Mouse (Mus musculus) thymus, postnatal 14 days (tissue): ENCODE data around the gene Wscd2.

Experiments
- DNase-seq: peaks from one replicate; pipeline ENCODE4 v3.0.0; 2021

The Wscd2 gene

DNA sequence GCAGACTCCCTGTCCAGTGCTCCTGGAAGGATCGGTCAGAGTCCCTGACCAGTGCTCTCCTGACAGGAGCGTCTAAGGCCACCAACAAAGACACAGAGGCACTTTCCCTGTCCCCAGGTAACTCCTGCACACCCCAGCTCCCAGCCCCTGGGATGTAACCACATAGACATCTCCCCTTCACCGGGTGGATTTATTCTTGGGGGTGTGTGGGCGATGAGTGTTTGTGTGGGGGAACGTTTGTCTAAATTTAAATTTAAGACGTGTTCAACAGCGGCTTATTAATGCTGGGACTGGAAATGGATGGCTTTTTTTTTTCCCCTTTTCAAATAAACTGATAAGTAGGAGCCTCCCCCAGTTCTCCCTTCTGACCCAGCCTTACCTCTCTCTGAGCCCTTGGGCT lies 49.7 kb downstream of the Wscd2 start:
- DNase-seq, result no peak

DNA sequence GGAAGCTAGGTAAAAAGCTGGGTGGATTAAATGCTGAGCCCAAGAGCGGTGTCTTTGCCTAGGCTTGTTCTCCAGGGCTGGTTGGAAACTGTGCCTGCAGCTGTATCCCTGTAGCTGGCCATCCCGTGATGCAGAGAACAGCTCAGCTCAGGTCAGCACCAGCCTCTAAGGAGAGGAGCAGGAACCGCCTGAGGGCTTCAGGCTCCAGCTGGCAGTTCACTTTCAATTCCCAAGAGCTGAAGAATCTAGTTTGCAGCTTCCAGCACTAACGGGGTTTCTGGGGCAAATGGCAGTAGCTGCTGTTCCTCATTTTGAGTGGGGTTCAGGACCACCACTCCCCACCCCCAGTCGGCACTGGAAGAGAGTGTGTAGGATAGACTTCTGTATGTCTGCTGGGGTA lies 51.1 kb downstream of the Wscd2 start:
- DNase-seq, result no peak

DNA sequence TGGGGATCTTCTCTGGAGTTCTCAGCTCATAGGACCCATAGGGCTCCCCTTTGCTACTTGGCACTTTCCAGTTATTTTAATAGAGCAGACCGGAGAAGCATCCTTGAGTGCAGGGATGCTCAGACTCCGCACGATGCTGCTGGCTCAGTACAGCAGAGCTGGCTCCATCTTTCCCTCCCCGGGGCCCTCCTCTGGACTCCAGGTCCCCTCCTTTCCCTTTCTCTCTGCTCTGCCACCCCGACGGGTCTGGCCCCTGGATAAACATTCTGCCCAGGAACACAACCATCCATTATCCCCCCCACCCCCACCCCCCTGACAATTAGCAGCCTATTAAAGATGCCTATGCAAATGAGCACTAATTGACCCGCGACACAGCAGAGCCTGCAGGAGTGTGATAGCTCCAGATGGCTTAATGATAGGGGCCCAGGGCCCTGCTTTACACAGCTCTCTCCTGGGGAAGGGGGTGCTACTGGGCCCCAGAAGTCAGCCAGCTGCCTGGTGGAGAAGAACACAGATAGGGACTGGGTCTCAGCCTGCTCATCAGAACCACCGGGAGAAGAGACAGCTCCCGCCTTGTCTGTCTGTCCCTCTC lies 52.8 kb downstream of the Wscd2 start:
- DNase-seq, result no peak

DNA sequence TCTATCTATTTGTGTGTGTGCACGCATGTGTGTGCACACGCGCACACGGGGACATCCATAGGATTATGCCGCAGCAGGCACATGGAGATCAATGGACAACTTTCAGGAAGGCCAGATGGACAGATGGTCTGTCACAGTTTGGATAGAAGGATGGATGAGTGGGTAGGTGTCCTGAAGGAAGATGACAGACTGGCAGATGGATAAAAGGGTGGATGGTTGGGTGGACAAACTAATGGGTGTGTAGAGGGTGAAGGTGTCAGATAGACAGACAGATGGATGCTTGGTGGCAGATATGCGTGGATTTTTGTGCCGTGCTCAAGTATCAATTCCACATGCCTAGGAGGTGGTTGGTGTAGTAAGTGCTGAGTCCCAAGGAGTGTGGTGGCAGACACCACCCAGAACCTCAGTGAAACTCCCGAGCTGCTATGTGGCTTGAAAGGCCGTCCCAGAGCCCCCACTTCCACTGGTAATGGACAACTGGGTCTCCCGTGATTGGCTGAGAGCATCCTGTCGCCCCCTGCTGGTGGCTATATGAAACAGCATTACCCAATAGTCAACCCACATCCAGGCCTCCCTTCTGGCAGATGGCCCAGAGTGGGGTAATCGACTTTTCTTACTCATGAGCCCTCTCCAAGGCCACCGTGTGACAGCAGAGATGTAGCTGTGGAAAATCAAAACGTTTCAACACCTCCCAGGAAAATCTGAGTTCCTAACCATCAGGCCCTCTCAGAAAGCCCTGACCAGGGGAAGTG lies 58.0 kb downstream of the Wscd2 start:
- DNase-seq, result peak; percentile 13

DNA sequence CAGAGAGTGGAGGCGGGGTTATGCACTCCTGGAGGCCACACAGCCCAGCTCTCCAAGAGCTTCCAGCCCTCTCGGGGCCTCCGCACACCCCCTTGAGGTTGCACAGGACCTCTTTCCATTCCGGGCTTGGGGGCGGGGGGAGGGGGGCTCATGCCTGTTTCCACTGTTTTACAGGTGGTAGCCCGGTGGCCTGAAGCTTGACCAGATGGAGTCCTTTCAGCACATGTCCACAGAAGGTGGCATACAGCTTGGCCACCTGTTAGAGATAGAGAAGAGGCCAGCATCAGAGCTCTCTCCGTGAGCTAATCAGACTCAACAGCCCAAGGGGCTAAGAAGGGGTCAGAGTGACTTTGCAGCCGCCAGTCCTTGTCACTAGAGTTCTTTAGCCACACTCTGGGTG lies 60.1 kb downstream of the Wscd2 start:
- no peak for DNase-seq

DNA sequence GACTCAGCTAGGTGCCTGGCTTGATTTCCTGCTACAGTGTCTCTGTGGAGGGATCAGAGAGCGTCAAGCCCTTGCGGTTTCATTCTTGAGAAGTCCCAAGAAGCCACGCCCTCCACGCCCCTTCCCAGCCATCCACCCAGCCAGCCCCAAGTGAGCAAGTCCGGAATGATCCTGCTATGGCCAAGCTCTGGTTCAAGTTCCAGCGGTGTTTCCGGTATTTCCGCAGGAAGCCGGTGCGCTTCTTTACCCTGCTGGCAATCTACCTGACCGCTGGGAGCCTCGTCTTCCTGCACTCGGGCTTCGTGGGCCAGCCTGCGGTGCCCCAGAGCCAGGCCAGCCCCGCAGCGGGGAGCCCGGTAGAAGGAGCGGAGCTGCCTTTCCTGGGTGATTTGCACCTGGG lies 60.6 kb downstream of the Wscd2 start:
- no peak for DNase-seq

DNA sequence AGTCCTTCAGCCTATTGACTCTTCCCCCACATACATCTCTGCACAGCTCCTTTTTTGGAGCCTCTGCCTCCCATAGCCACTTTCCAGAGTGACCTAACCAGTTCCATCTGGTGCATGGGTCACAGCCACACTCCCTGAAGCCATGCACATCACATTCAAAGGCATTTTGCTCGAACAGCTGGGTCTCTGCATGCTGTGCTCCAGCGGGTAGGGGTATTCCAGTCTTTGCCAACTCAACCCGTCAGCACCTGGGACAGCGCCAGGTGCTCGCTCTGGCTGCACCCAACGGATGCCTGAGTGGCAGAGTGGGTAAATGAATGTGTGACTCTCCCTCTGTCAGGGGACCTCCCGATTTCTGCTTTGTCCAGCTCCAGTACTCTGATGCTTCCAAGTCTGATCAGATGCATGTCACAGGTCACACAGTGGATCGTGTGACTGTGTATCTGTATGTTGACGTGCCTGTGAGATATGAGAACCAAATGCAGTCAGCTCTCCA lies 63.3 kb downstream of the Wscd2 start:
- no peak for DNase-seq

DNA sequence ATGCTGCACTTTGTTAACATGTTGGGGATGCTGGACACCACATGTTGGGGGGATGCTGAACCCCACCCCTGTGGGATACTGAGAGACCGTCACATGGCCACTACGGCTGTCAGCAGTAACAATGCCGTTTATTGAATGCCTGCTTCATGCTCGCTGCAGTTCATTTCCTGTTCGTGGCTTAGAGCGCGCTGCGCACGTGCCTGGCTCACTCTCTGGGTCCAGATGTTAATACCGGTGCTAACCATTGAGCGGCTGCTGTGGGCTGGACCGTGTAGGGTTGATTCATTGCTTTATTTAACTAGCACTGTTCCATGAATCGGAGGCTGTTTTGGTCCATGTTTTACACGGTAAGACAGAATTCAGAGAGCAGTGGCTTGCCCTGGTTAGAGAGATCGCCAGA lies 64.0 kb downstream of the Wscd2 start:
- DNase-seq, result no peak

DNA sequence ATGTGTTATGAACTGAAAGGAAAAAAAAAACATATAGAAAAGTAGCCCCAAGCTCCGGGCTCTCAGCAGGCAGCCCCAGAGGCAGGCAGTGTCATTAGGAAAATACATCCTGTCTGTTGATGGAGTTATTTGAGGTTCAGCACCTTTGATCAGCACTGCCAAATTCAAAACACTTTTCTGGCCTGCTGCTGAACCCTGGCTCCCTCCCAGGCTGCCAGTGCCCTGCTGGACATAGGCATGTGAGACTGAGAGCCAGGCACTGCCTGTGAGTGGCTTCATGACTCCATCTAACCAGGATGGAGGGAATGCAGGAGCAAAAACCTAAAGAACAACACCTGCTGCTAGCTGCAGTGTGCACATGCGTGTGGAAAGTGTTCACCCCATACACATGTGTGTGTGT lies 64.4 kb downstream of the Wscd2 start:
- DNase-seq, result no peak

DNA sequence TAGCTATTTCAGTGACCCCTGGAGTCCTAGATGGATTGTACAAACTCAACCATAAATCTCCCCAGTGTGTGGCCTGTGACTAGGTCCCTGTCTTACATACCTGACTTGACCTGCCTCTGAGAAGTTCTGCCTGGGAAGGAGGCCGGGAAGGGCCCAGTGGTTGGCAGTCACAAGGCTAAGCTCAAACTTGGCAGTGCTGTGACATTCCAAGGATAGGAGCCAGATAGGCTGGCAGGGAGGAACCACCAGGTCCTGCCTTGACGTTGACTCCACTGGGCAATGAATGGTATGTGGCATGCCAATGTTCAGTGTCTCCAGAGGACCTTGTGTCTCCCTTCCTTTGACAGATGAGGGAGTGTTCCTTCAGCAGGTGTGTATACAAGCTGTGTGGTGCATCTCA lies 65.6 kb downstream of the Wscd2 start:
- no peak for DNase-seq

DNA sequence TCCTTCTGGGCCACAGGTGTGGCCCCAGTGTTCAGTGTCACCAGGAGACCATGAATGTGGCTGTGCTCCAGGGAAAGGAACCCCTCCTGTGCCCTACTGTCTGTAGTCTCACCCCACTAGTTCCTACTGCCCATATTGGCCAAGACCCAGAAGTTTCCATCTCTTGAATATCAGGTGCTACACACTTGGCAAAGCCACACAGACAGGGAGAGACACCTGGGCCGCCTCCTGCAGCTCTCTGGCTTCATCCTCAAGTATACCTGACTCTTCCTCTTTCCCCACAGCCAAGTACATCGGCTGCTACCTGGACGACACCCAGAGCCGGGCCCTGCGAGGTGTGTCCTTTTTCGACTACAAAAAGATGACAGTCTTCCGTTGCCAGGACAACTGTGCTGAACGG lies 67.9 kb downstream of the Wscd2 start:
- no peak for DNase-seq

DNA sequence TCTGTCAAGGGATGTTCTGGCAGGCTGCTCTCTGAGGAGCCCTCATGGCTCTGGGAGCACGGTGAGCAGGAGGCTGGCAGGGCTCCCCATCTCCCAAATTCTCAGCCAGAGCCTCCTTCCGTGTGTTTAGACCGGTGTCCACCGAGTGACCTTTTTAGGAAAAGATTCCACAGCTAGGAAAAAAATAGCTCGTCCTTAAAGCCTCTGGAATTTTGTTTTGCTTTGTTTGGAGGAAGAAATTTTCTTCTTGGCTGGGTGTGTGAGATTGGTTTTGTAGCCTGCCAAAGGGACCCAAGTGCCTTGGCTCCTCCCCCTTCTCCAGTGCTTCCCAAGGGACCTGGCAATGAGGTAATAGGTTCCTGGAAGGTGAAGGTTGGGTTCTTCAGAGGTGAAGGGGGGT lies 69.5 kb downstream of the Wscd2 start:
- no peak for DNase-seq

DNA sequence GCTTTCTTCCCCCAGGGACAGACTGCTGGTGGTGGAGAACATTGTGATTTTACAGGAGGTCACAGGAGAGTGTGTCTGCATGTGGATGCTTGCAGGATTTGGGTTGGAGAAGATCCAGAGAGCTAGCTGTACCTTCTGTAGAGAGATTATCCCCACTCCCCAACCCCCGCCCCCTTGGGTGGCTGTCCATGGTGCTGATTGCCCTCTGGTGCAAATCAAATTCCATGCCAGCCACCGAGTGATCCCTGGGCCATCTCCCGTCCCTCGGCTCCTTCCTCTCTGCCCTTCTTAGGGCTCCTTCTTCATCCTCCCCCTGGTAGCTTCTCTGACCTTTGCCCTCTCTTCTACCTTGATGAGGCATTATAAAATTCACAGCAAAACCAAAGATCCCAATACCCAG lies 74.3 kb downstream of the Wscd2 start:
- DNase-seq, result no peak

DNA sequence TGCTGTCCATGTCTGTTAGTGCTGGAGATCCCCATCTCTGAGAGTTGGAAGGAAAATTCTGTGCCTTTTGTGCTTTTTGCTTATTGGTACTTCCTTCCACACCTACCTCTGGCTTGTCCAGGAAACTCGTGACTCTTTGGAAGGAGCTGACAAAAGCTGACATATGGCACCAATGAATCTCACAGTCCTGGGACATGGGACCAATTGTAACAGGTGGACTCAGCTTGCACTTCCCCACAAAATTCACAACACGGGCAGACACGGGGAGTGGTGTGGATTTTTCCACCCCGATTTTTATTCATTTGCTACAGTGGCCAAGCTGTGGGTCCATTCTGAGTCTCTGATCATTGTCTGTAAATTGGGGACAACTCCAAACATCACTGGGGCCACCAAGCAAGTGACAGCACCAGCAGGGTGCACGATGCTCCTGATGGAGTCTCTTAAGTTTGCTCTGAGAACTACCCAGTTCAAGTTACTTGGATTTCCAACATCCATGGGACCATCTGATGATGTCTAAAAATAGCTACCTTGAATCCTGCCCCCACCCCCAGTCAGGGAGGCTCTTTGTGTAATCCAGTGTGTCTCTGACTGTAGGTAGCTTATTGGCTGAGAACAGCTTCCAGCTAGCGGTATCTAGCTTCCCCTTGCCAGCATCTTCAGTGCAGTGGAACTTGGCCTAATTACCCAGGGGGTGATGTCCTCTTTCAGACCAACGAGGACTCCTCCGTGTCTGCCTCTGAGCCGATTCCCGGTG lies 75.1 kb downstream of the Wscd2 start:
- DNase-seq, result no peak

DNA sequence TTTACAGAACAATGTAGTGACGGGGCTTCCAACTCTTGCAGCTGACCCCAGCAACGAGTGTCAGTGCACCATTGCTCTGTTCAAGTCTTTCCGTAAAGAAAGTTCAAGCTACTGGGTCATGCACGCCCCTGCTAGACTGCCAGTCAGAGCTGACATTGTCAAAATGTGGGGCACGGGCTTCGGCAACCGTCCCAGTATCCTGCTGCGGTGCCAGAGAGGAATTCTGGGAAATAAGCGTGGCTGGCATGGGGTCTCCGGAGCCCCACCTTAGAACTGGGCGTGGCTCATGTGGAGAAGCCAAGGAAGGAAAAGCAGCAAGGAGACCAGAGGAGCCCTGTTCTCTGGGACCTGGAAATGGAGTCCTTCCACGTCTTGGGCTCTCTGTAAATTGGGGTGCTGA lies 75.7 kb downstream of the Wscd2 start:
- DNase-seq, result no peak

DNA sequence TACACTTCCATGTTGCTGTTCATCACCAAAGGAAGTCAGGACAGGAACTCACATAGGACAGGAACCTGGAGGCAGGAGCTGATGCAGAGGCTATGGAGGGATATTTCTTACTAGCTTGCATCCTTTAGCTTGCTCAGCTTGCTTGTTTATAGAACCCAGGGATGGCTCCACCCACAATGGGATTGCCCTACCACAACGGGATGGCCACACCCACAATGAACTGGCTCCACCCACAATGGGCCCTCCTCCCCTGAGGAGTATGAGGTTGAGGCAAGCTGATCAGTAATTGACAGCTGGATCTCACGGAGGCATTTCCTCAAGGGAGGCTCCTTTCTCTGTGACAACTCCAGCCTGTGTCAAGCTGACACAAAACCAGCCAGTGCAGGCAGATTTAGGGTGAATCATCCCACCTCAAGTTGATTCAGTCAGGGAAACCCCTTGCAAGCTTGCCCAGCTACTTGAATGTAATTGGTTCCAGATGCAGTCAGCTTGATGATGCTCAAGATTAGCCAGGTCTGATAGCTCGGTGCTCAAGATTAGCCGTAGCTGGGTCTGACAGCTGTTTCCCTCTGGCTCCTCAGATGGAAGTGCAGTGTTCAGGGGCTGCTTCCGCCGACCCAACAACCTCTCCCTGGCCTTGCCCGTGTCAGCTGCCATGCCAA lies 80.1 kb downstream of the Wscd2 start:
- no peak for DNase-seq

DNA sequence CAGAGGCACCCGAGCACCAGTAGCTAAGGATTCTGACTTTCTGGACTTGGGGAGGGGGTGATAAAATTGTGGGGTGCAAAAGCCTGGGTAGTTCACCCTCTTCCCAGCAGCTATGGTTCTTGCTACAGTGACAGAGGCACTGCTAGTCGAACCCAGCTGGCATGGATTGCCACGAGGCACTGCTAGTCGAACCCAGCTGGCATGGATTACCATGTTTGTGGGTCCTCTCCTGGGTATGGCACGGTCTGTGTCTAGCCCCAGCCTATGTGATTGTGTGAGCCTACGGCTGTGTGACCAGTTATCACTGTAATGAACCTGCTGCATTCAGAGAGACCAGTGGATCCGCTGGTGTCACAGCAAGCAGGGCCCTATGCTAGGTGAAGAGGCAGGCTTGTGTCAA lies 87.4 kb downstream of the Wscd2 start:
- no peak for DNase-seq

DNA sequence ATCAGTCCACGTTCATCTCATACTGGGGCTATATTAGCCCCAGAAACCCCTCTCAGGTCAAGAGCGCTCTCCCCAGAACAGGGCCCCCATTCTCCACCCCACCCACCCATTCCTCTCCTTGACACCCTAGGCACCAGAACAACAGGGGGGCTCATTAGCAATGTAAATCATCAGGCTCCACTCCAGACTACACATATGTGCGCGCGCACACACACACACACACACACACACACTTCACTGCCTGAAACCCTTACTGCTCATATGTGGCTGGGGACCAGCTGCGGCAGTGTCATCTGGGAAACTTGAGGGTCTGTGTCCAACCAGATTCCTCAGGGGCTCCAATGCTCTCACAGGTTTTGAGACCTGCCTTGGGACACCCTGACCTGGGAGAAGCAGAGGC lies 88.3 kb downstream of the Wscd2 start:
- DNase-seq, result no peak

DNA sequence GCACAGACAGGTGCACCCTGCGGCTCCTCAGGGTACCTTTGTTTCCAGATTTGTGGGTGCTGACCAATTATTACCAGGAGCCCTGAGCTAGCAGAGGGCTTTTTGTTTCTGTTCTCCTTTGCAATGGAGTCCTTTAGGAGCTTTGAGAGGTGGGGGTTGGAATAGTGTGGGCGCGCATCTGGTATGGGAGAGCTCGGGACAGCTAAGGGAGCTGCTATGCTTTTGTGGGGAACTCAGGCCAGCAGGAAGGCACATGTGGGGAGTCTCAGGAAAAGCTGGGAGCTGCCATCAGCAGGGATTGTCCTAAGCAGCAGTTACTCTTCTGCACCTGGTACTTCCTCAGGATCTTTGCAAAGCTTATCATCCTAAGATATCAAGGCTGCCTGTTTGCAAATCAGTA lies 89.0 kb downstream of the Wscd2 start:
- no peak for DNase-seq

DNA sequence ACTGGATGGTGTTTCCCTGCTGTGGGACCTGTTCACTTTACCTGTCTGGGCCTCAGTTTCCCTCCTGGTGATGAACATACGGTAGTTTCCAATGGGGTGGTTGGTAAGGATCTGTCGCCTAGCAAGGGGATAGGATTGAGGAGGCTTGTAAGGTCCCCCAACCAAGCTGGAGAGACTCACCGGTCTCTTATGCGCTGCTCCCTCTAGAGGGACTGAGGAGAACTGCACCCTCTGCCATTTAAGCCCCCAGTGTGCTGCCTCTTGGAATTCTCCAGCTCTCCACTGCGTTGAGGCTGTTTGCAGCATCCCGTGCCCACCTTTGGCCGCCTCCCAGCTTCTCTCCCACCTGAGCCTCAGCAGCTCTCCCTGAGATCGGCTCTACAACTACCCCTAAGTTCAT lies 90.1 kb downstream of the Wscd2 start:
- DNase-seq, result peak; percentile 21

DNA sequence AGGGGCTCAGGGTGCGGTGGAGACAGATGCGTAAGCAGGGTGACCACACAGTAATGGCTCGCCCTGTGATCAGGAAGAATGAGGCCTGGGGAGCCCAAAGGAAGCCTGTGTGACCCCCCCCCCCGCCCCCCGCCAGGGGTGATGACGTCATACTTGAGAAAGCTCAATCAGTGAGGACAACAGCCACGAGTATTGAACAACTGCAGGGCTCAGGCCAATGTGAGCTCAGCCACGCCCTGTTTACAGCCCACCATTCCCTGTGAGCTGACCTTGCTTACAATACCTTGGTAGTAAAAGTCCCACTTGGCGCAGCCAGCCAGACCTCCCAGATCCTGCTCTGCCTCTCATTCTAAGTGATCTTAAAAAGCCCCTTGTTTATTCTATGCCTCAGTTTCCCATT lies 90.7 kb downstream of the Wscd2 start:
- no peak for DNase-seq

DNA sequence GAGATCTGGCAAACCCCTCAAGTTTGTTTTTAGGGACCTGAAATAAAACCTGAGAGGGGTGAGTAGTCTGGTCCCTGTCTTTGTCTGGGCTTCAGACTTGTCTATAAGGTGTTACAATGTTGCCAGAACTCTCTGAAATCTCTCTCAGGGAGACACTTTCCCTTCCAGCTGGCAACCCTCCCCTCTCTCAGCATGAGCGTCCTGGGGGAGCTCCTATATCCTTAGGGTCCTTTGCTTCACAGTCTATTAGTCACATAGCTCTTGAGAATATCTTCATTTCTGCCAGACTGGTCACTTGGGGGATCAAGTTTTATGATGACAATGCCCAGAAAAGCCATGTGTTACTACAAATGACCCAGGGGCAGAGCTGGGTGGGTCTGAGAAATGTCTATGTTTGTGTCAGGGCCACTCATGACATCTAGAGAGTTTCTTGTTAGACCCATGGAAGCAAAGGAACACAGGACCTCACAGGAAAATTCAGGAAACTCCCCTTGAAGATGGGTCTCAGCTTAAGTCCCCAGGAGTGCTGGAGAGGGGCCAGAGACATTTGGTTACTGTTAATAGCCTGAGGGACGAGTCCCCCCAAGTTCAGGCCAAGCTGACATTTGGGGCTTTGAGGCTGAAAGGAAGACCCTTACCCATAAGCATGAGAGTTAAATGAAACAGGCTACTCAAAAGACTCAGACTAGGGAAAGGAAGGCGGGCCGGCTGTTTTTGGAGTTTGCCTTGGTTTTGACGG lies 93.5 kb downstream of the Wscd2 start:
- DNase-seq, result no peak

DNA sequence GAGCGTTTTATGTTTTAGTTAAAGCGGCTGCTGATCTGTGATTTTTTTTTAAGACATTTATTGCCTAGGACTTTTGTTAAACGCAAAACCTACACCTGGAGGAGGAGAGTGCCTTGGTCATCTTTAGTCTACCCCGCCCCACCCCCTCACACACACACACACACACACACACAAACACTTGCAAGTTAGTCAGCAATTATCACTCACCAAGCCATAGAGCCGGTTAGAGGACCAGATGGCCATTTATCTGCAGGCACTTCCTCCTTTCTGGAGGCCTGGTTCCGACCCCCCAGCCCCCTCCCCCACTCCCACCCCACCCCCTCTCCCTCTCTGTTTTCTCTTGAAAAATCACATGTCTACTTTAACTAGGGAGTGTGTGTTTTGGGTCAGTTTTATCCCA lies 94.3 kb downstream of the Wscd2 start:
- no peak for DNase-seq
